Mouse (Mus musculus) intestine, embryonic 15.5 days (tissue): ENCODE data around the gene Sestd1. TPM values are rescaled to one million over a fixed set of nuclear protein-coding genes. Genes with fewer than 3 reads are reported as not detected.

ENCODE experiments used
- ATAC-seq: fragments of 200-750 bp; cut with Nextera tagmentation; 2 replicates; pipeline ENCODE4 v1.8.0; 2017; ENCODE audit warnings: moderate TSS enrichment, moderate library complexity
- H3K27ac ChIP-seq: fragments of 300-500 bp; sonication (generic); 2 replicates; pipeline ENCODE4 v1.5.1; 2015; ENCODE audit warnings: mild to moderate bottlenecking, inconsistent platforms
- H3K27me3 ChIP-seq: fragments of 300-500 bp; sonication (generic); replicated peaks from 2 replicates; pipeline ENCODE4 v1.6.1; 2015; ENCODE audit warnings: inconsistent platforms
- H3K36me3 ChIP-seq: fragments of 300-500 bp; sonication (generic); 2 replicates; pipeline ENCODE4 v1.6.1; 2015; ENCODE audit warnings: inconsistent platforms
- H3K4me1 ChIP-seq: fragments of 300-500 bp; sonication (generic); replicated peaks from 2 replicates; pipeline ENCODE4 v1.6.1; 2015; ENCODE audit warnings: inconsistent platforms
- H3K4me2 ChIP-seq: fragments of 300-500 bp; sonication (generic); replicated peaks from 2 replicates; pipeline ENCODE4 v1.6.1; 2015; ENCODE audit warnings: mild to moderate bottlenecking, inconsistent platforms
- H3K4me3 ChIP-seq: fragments of 300-500 bp; sonication (generic); replicated peaks from 2 replicates; pipeline ENCODE4 v1.5.1; 2015; ENCODE audit warnings: inconsistent platforms
- H3K9ac ChIP-seq: fragments of 300-500 bp; sonication (generic); 2 replicates; pipeline ENCODE4 v1.6.1; 2015; ENCODE audit warnings: inconsistent platforms
- H3K9me3 ChIP-seq: fragments of 300-500 bp; sonication (generic); 2 replicates; pipeline ENCODE4 v1.6.1; 2016; ENCODE audit warnings: inconsistent platforms
- WGBS: fragments of 180-500 bp; shearing (Covaris S2); methylation state at CpG from one replicate; pipeline ENCODE4 v1.1.7; 2015; 5-methylcytosine and 5-hydroxymethylcytosine counted together
- polyA plus RNA-seq: library from polyadenylated mRNA; unstranded; fragments of >200 nt; fragmentation: Nextera tagmentation; extraction: Ambion mirVana; gene quantifications from 2 replicates; pipeline ENCODE4 v1.2.1, GENCODE M21; 2015

Sestd1 gene
- polyA plus RNA-seq, 1 experiment from 2014 or later, result 17.3 TPM

GRCm38 (mm10) chr2:77182271-77182995 lies 98.0 kb downstream of the Sestd1 start:
- no peak for ATAC-seq
- H3K9me3 ChIP-seq, result no peaks in the 10 kb centered on the region
- no peak overlapping the region for H3K9ac ChIP-seq
- H3K36me3 ChIP-seq, result no peaks in the 10 kb centered on the region
- no peak overlapping the region for H3K4me2 ChIP-seq
- H3K27ac ChIP-seq, result no peak overlapping the region; the same call in 1 of the 2 replicates
- no peaks in the 10 kb centered on the region for H3K27me3 ChIP-seq
- H3K4me1 ChIP-seq, result no peaks in the 10 kb centered on the region; the same call in 1 of the 2 replicates
- H3K4me3 ChIP-seq, result no peak overlapping the region
- 55% methylated on average over 4 of the region's 4 CpGs for WGBS

- Histone ChIP-seq H3K4me3 (no peak overlapping the region), H3K36me3 (no peaks in the 10 kb centered on the region), H3K9me3 (no peaks in the 10 kb centered on the region), H3K9ac (no peak overlapping the region), H3K27me3 (no peaks in the 10 kb centered on the region), H3K27ac (no peak overlapping the region), H3K4me1 (no peaks in the 10 kb centered on the region; the same call in 1 of the 2 replicates), H3K4me2 (no peak overlapping the region)
- 57% methylated on average over 2 of the region's 2 CpGs for WGBS
- ATAC-seq, result peak; percentile 78
These were observed 102.9 kb downstream of the Sestd1 start for GRCm38 (mm10) chr2:77177472-77177871.

GRCm38 (mm10) chr2:77176413-77176812 lies 104.0 kb downstream of the Sestd1 start:
- H3K4me1 ChIP-seq, result peaks cover 8% of the 10 kb centered on the region
- no peaks in the 10 kb centered on the region for H3K36me3 ChIP-seq
- H3K9ac ChIP-seq, result no peak overlapping the region
- ATAC-seq, result peak; percentile 58; the same call in 1 of the 2 replicates
- H3K4me3 ChIP-seq, result no peak overlapping the region
- H3K27me3 ChIP-seq, result no peaks in the 10 kb centered on the region
- H3K9me3 ChIP-seq, result no peaks in the 10 kb centered on the region
- WGBS, result 43% methylated on average over 10 of the region's 10 CpGs
- H3K4me2 ChIP-seq, result 0 out of 2 replicates have a peak overlapping the region, but pooled peaks have one; percentile 14
- H3K27ac ChIP-seq, result no peak overlapping the region

DNA sequence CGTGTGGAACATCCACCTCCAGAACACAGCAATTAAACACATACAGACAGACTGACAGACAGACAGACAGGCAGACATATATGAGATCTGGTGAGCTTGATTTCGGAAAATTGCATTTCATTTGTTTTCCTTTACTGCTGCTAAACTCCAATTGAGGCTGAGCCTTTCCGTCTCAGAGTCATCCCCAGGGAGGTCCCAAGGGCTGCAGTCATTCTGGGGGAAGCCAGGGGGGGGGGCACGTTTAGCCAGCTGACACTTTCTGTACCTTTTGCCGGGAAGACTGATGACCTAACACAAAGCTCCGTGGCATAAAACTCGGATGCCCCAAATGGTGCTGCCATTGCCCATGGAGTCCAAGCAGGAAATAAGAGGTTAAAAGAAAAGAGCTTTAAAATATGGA lies 105.0 kb downstream of the Sestd1 start:
- H3K27ac ChIP-seq, result no peak overlapping the region
- WGBS, result 72% methylated on average over 7 of the region's 7 CpGs
- H3K4me2 ChIP-seq, result no peak overlapping the region
- H3K4me1 ChIP-seq, result peaks cover 9% of the 10 kb centered on the region
- H3K9me3 ChIP-seq, result no peaks in the 10 kb centered on the region
- no peaks in the 10 kb centered on the region for H3K27me3 ChIP-seq
- H3K36me3 ChIP-seq, result no peaks in the 10 kb centered on the region
- no peak overlapping the region for H3K9ac ChIP-seq
- H3K4me3 ChIP-seq, result no peak overlapping the region
- no peak for ATAC-seq

- Histone ChIP-seq H3K27me3 (no peaks in the 10 kb centered on the region), H3K4me1 (peaks cover 12% of the 10 kb centered on the region), H3K4me3 (no peak overlapping the region), H3K36me3 (no peaks in the 10 kb centered on the region), H3K27ac (no peak overlapping the region), H3K4me2 (no peak overlapping the region), H3K9ac (no peak overlapping the region), H3K9me3 (no peaks in the 10 kb centered on the region)
- 67% methylated on average over 2 of the region's 2 CpGs for WGBS
- ATAC-seq, result no peak
These were observed 106.1 kb downstream of the Sestd1 start for GRCm38 (mm10) chr2:77174313-77174712.

GRCm38 (mm10) chr2:77173821-77174220 lies 106.6 kb downstream of the Sestd1 start:
- Histone ChIP-seq H3K36me3 (no peaks in the 10 kb centered on the region), H3K9ac (no peak overlapping the region), H3K9me3 (no peaks in the 10 kb centered on the region), H3K4me1 (peaks cover 12% of the 10 kb centered on the region), H3K27ac (no peak overlapping the region), H3K4me2 (no peak overlapping the region), H3K27me3 (no peaks in the 10 kb centered on the region), H3K4me3 (no peak overlapping the region)
- ATAC-seq, result no peak
- WGBS, result 82% methylated on average over 6 of the region's 6 CpGs

DNA sequence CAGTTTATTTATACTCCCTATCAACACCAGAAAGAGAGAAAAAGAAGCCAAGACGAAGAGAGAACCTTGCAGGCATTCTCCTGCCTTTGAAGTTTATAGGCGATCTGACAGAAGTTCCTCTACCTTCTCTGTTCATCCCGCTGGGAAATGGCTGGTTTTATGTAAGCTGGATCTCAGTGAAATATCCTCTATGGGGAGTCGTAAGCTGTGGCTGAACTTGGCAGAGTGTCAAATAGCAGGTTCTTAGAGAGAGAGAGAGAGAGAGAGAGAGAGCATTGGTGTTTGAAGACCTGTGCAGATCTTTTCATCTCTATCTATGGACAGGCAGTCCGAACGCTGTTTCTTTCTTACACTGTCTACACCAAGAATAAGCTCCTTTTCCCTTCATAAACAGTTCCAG lies 107.0 kb downstream of the Sestd1 start:
- Histone ChIP-seq H3K9ac (no peak overlapping the region), H3K4me1 (peaks cover 12% of the 10 kb centered on the region), H3K4me2 (no peak overlapping the region), H3K4me3 (no peak overlapping the region), H3K36me3 (no peaks in the 10 kb centered on the region), H3K9me3 (no peaks in the 10 kb centered on the region), H3K27ac (no peak overlapping the region), H3K27me3 (no peaks in the 10 kb centered on the region)
- ATAC-seq, result no peak
- WGBS, result 54% methylated on average over 6 of the region's 6 CpGs

DNA sequence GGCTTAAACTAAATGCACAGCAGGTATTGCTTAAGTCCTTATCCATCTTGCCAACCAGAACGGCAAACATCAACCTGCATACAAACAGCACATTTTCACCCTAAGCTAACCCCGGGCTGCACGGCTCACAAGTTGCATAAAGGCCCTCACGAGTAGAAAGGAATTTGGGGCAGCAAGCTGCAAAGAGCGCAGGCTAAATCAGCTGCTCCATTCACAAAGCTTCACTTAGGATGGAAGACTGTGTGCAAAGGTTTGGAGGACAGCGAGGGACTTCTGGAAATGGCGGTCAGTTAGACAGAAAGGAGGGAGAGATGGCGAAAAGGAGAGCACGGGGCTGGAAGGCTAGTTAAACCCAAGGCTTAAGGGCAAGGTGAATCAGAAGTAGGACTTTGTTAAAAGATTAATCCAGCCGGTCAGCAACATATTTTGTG lies 108.1 kb downstream of the Sestd1 start:
- no peaks in the 10 kb centered on the region for H3K36me3 ChIP-seq
- 54% methylated on average over 10 of the region's 10 CpGs for WGBS
- H3K4me2 ChIP-seq, result peak overlapping the region; percentile 54
- no peaks in the 10 kb centered on the region for H3K9me3 ChIP-seq
- peak overlapping the region; percentile 59; the same call in 1 of the 2 replicates for H3K27ac ChIP-seq
- H3K4me1 ChIP-seq, result peaks cover 12% of the 10 kb centered on the region
- ATAC-seq, result no peak
- no peak overlapping the region for H3K4me3 ChIP-seq
- H3K27me3 ChIP-seq, result no peaks in the 10 kb centered on the region
- H3K9ac ChIP-seq, result no peak overlapping the region

DNA sequence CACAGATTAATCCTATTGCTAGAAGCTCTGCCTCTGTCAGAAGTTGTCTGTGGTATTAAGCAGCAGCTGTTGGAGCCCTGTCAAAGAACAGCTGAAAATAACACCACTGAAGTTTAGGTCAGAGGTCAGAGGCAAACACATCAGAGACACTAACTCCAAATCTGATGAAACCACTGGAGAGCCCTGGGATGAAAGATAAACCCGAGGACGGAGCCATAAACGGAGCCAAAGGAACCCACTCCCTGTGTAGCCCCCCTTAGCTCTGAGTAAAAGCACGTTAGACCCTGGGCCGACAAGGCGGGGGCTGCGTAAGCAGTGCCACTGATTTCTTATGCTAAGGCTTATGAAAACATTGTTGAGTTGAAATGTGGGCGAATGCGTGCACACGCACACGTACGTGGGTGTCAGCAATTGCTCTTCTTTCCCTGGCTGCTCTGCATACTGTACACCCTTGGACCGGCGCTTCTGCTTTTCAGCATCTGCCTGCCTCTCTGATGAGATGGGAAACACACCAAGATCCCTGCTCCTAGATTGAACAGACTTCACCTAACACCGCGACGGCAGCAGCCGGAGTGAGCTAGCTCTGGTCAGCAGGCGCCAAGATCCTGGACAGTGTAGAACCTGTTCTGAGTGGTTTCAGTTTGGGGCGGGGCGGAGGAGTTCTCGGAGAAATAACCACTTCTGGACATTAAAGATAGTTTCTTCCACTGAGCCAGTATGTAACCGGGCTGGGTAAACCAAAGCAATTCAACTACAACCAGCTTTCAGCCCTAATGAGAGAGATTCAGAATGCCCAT lies 108.8 kb downstream of the Sestd1 start:
- H3K4me1 ChIP-seq, result peaks cover 12% of the 10 kb centered on the region
- H3K27ac ChIP-seq, result peak overlapping the region; percentile 59
- H3K4me3 ChIP-seq, result peak overlapping the region; percentile 3; the same call in 1 of the 2 replicates
- 26% methylated on average over 23 of the region's 23 CpGs for WGBS
- peak; percentile 54 for ATAC-seq
- H3K9me3 ChIP-seq, result no peaks in the 10 kb centered on the region
- H3K4me2 ChIP-seq, result peak overlapping the region; percentile 54
- no peaks in the 10 kb centered on the region for H3K27me3 ChIP-seq
- H3K36me3 ChIP-seq, result no peaks in the 10 kb centered on the region
- H3K9ac ChIP-seq, result no peak overlapping the region

DNA sequence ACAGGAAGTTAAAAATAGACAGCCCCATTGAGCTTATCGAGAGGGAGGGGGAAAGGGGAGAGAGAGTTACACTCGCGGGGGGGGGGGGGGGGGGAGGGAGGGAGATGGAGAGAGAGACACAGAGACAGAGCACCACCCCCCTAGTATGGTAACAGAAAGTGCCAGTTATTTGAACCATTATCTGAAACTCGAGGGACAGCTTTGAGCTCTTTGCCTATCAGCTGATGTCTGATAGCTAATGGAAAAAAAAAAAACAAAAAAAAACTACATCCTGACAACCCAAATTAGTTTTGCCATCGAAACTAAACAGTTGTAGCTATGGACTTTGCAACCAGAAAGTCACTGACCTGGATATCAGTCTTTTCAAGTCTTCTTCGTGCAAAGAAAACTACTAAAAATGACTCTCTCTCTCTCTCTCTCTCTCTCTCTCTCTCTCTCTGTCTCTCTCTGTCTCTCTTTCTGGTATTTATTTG lies 109.7 kb downstream of the Sestd1 start, which contains the start of gene Ccdc141:
TSS of gene Ccdc141 (minus strand) at position 4 of the 473 bp plus-strand sequence.
- no peaks in the 10 kb centered on the region for H3K36me3 ChIP-seq
- H3K9ac ChIP-seq, result peak within 1 kb of the TSS; percentile 54
- WGBS, result 8% methylated on average over 5 of the region's 6 CpGs
- H3K9me3 ChIP-seq, result no peaks in the 10 kb centered on the region
- no peak; the same call in 1 of the 2 replicates for ATAC-seq
- H3K27me3 ChIP-seq, result no peaks in the 10 kb centered on the region
- H3K27ac ChIP-seq, result peak within 1 kb of the TSS; percentile 59
- peaks cover 12% of the 10 kb centered on the region for H3K4me1 ChIP-seq
- H3K4me2 ChIP-seq, result peak within 1 kb of the TSS; percentile 90
- peak within 1 kb of the TSS; percentile 48 for H3K4me3 ChIP-seq

- peak overlapping the region; percentile 54 for H3K9ac ChIP-seq
- peak overlapping the region; percentile 90 for H3K4me2 ChIP-seq
- no peaks in the 10 kb centered on the region for H3K36me3 ChIP-seq
- peaks cover 12% of the 10 kb centered on the region for H3K4me1 ChIP-seq
- H3K4me3 ChIP-seq, result peak overlapping the region; percentile 48
- H3K27ac ChIP-seq, result 0 out of 2 replicates have a peak overlapping the region, but pooled peaks have one; percentile 14
- H3K27me3 ChIP-seq, result no peaks in the 10 kb centered on the region
- no peaks in the 10 kb centered on the region for H3K9me3 ChIP-seq
- 3% methylated on average over 21 of the region's 21 CpGs for WGBS
- peak; percentile 76 for ATAC-seq
These were observed 110.3 kb downstream of the Sestd1 start for GRCm38 (mm10) chr2:77169916-77170632.

- H3K4me3 ChIP-seq, result no peak overlapping the region
- no peak overlapping the region for H3K27ac ChIP-seq
- no peak for ATAC-seq
- peak overlapping the region; percentile 90; the same call in 1 of the 2 replicates for H3K4me2 ChIP-seq
- no peaks in the 10 kb centered on the region for H3K27me3 ChIP-seq
- H3K9me3 ChIP-seq, result no peaks in the 10 kb centered on the region
- no peaks in the 10 kb centered on the region for H3K36me3 ChIP-seq
- WGBS, result 77% methylated on average over 4 of the region's 4 CpGs
- H3K9ac ChIP-seq, result no peak overlapping the region
- H3K4me1 ChIP-seq, result peaks cover 12% of the 10 kb centered on the region
These were observed 111.2 kb downstream of the Sestd1 start for GRCm38 (mm10) chr2:77169218-77169617.
